Mouse (Mus musculus) bone marrow macrophage, adult 2 months (primary cell): ENCODE results near the gene RPS10-NUDT3.

ENCODE experiments used
- CTCF ChIP-seq: IDR thresholded peaks from 2 replicates; pipeline ENCODE4 v1.5.1; 2012; ENCODE audit warnings: low read depth, mild to moderate bottlenecking, low read length, moderate library complexity
- POLR2A ChIP-seq: IDR thresholded peaks from 2 replicates; pipeline ENCODE4 v1.6.1; 2012; ENCODE audit warnings: mild to moderate bottlenecking, low read depth, low read length, borderline replicate concordance

GRCm38 (mm10) chr17:27559596-27559995, 75.4 kb downstream of the RPS10-NUDT3 start:
- TF ChIP-seq CTCF (no peak), POLR2A (no peak)
